Mouse (Mus musculus): Measurements from ENCODE around the gene Slc9b1.

GRCm38 (mm10) chr3:135421310-135421594, 73.4 kb downstream of the Slc9b1 start:
- no peak for TF ChIP-seq POLR2A (IDR thresholded peaks at IDR 0.05; ENCODE audit: borderline replicate concordance, insufficient read depth, low read length)
- TF ChIP-seq CTCF (IDR thresholded peaks at IDR 0.05; ENCODE audit: borderline replicate concordance, insufficient read depth, low read depth, low read length) = no peak
